Mouse (Mus musculus) lung, postnatal 0 days (tissue): ENCODE data around the gene Gtf2a2. TPM values are rescaled to one million over a fixed set of nuclear protein-coding genes. Genes with fewer than 3 reads are reported as not detected.
A peak's percentile ranks its signal among the peaks of the same experiment; 100 is the strongest.

ENCODE experiments used
- ATAC-seq: fragments of 200-750 bp; cut with Nextera tagmentation; 2 replicates; pipeline ENCODE4 v1.8.0; 2017; ENCODE audit warnings: moderate library complexity
- DNase-seq: peaks from one replicate; pipeline ENCODE4 v3.0.0-alpha.2; 2016; ENCODE audit warnings: low spot score
- H3K27ac ChIP-seq: fragments of 300-500 bp; sonication (generic); 2 replicates; pipeline ENCODE4 v1.5.1; 2014; ENCODE audit warnings: antibody characterized with exemption, mild to moderate bottlenecking, low read length, mixed read lengths
- H3K27me3 ChIP-seq: fragments of 300-500 bp; sonication (generic); replicated peaks from 2 replicates; pipeline ENCODE4 v1.6.1; 2014; ENCODE audit warnings: low read length, mixed read lengths; ENCODE audit not compliant: insufficient read depth
- H3K36me3 ChIP-seq: fragments of 300-500 bp; sonication (generic); 2 replicates; pipeline ENCODE4 v1.6.1; 2014; ENCODE audit warnings: low read length, mixed read lengths; ENCODE audit not compliant: insufficient read depth
- H3K4me1 ChIP-seq: fragments of 300-500 bp; sonication (generic); 2 replicates; pipeline ENCODE4 v1.6.1; 2014; ENCODE audit warnings: antibody characterized with exemption, low read depth, low read length, mixed read lengths; ENCODE audit not compliant: insufficient read depth
- H3K4me2 ChIP-seq: fragments of 300-500 bp; sonication (generic); replicated peaks from 2 replicates; pipeline ENCODE4 v1.6.1; 2014; ENCODE audit warnings: low read depth, mild to moderate bottlenecking, low read length, moderate library complexity, mixed read lengths
- H3K4me3 ChIP-seq: fragments of 300-500 bp; sonication (generic); 2 replicates; pipeline ENCODE4 v1.5.1; 2014; ENCODE audit warnings: low read depth, low read length
- H3K9ac ChIP-seq: fragments of 300-500 bp; sonication (generic); replicated peaks from 2 replicates; pipeline ENCODE4 v1.6.1; 2014; ENCODE audit warnings: low read depth, mild to moderate bottlenecking
- H3K9me3 ChIP-seq: fragments of 300-500 bp; sonication (generic); 2 replicates; pipeline ENCODE4 v1.6.1; 2016; ENCODE audit warnings: low read length, mixed read lengths
- CTCF ChIP-seq: IDR thresholded peaks from 2 replicates; pipeline ENCODE4 v1.5.1; 2016; ENCODE audit warnings: antibody characterized with exemption, mild to moderate bottlenecking
- EP300 ChIP-seq: IDR thresholded peaks from 2 replicates; pipeline ENCODE4 v1.6.1; 2016; ENCODE audit warnings: antibody characterized with exemption, mild to moderate bottlenecking, control low read depth
- WGBS: fragments of 180-500 bp; shearing (Covaris S2); extraction: QIAGEN DNeasy Blood & Tissue Kit; methylation state at CpG from one replicate; pipeline ENCODE4 v1.1.7; 2014; 5-methylcytosine and 5-hydroxymethylcytosine counted together
- polyA plus RNA-seq: library from polyadenylated mRNA; unstranded; fragments of >200 nt; fragmentation: Nextera tagmentation; extraction: Ambion mirVana; gene quantifications from 2 replicates; pipeline ENCODE4 v1.2.1, GENCODE M21; 2015

The Gtf2a2 gene
- polyA plus RNA-seq, 1 experiment from 2014 or later = 142 TPM

DNA sequence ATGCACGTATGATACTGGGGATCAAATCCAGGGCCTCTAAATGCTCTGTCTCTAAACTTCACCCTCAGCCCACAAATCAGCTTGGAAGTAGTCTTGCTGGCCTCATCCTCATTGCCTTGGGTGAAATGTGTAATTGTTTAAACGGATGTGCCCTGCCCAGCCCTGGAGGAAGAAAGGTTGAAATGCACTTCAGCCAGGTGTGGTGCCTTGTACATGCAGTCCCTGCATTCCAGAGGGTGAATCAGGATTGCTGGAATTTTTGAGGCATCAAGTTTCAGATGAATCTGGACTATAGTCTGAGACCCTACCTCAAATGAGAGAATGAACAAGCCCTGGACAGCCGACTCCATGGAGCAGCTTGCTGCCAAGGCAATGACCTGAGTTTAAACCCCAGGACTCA is 35.5 kb downstream of the Gtf2a2 start:
- TF ChIP-seq EP300 (peak; percentile 26; the same call in 1 of the 2 replicates), CTCF (no peak)
- H3K4me1 ChIP-seq = no peaks in the 10 kb centered on the region
- H3K9me3 ChIP-seq = no peaks in the 10 kb centered on the region
- no peak overlapping the region for H3K4me3 ChIP-seq
- H3K4me2 ChIP-seq = no peak overlapping the region
- H3K36me3 ChIP-seq = no peaks in the 10 kb centered on the region
- whole genome bisulfite sequencing = 47% methylated on average over 3 of the region's 3 CpGs
- H3K27ac ChIP-seq = no peak overlapping the region
- no peak for ATAC-seq
- no peak overlapping the region for H3K9ac ChIP-seq
- no peaks in the 10 kb centered on the region for H3K27me3 ChIP-seq
- peak; percentile 22 for DNase-seq

DNA sequence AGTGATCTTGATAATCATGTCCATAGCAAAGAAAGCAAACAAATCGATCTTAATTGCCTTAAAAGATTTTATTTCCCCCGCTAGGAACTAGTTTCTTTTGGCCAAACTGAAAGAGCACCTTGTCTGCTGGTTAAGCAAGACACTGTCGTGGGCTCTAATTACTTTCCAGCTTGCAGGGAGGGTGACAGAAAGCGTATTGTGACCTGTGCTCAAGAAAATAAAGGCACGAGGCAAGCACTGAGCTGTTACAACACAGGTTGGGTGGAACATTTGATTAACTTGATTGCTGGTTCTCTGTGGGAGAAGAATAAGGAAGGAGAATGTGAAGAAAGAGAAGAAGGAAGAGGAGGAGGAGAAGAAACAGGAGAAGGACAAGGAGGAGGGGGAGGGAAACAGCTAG is 35.9 kb downstream of the Gtf2a2 start:
- 44% methylated on average over 5 of the region's 5 CpGs for WGBS
- no peaks in the 10 kb centered on the region for H3K27me3 ChIP-seq
- ATAC-seq (no peak), DNase-seq (no peak)
- H3K9me3 ChIP-seq = no peaks in the 10 kb centered on the region
- no peak overlapping the region for H3K4me3 ChIP-seq
- no peaks in the 10 kb centered on the region for H3K36me3 ChIP-seq
- TF ChIP-seq EP300 (no peak), CTCF (no peak)
- no peak overlapping the region for H3K4me2 ChIP-seq
- H3K27ac ChIP-seq = no peak overlapping the region
- H3K9ac ChIP-seq = no peak overlapping the region
- H3K4me1 ChIP-seq = no peaks in the 10 kb centered on the region

DNA sequence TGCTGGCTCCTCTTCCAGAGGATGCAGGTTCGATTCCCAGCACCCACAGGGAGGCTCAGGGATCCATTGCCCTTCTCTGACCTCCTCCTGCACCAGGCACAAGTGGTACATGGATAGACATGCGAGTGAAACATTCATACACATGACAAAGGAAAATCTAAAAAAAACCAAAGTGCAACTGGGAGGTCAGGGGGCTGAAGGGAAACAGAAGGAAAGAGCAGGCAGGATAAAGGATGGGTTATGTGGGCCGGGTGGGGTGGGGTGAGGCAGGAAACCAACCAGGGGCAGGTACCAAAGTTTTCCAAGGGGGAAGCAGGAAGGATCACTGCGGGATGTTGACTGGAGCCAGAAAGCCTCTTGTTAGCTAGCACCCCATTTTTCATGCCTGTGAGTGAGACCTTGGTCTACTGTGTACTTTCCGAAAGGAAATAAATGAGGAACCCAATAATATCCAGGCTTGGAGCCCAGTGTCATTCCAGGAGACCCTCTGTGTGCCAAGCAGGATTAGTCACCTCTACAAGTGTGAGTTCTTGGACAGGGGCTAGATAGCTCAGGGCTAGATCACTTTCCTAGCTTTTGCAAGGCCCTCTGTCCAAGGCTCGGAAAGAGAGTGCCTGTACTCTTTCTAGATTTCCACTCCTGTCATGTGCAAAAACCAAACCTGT is 36.5 kb downstream of the Gtf2a2 start:
- H3K36me3 ChIP-seq = no peaks in the 10 kb centered on the region
- no peaks in the 10 kb centered on the region for H3K27me3 ChIP-seq
- ATAC-seq (peak; percentile 64), DNase-seq (peak; percentile 55)
- WGBS = 30% methylated on average over 6 of the region's 6 CpGs
- H3K4me3 ChIP-seq = no peak overlapping the region
- no peaks in the 10 kb centered on the region for H3K4me1 ChIP-seq
- H3K27ac ChIP-seq = no peak overlapping the region
- TF ChIP-seq EP300 = no peak
- no peak for TF ChIP-seq CTCF
- no peaks in the 10 kb centered on the region for H3K9me3 ChIP-seq
- H3K4me2 ChIP-seq = no peak overlapping the region
- H3K9ac ChIP-seq = no peak overlapping the region

DNA sequence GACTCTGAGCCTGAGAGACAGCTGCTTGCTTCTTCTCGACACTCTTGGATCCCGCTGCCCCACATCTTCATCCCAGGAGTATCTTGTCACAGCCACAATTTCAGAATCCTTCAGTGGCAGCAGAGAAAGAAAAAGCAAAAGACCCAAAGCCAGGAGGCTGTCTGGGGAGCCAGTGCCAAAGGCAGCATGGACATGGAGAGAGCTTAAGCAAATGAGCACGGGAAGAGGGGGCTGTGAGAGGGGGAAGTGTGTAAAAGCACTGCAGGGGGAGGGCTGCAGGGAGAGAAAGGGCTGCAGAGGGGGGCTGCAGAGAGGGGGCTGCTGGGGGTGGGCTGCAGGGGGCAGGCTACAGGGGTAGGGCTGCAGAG is 37.0 kb downstream of the Gtf2a2 start:
- DNase-seq (peak; percentile 50), ATAC-seq (peak; percentile 41)
- no peak overlapping the region for H3K27ac ChIP-seq
- 23% methylated on average over 3 of the region's 3 CpGs for WGBS
- no peak overlapping the region for H3K9ac ChIP-seq
- H3K9me3 ChIP-seq = no peaks in the 10 kb centered on the region
- no peak overlapping the region for H3K4me2 ChIP-seq
- no peaks in the 10 kb centered on the region for H3K27me3 ChIP-seq
- H3K4me1 ChIP-seq = no peaks in the 10 kb centered on the region
- no peak overlapping the region for H3K4me3 ChIP-seq
- TF ChIP-seq EP300 (no peak), CTCF (no peak)
- no peaks in the 10 kb centered on the region for H3K36me3 ChIP-seq

DNA sequence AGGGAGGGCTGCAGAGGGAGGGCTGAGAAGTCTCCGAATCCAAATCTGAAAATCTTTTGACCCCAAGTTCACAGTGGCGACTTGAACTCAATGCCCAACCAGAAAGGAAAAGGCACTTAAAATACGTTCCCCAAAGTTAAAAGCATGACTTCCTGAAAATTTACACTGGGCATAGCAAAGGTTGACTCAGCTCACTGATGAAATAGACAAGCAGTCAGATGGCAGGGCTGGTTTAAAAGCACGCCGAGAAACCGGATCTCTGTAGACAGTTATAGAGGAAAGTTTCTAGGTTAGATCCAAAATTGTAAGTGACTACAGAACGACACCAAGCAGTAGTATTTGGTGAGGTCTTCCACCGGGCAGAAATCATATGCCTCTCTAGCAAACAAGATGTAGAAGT is 37.5 kb downstream of the Gtf2a2 start:
- no peak overlapping the region for H3K27ac ChIP-seq
- no peak overlapping the region for H3K9ac ChIP-seq
- WGBS = 7% methylated on average over 8 of the region's 8 CpGs
- no peaks in the 10 kb centered on the region for H3K27me3 ChIP-seq
- H3K4me1 ChIP-seq = no peaks in the 10 kb centered on the region
- ATAC-seq (no peak), DNase-seq (no peak)
- H3K4me3 ChIP-seq = no peak overlapping the region
- H3K9me3 ChIP-seq = no peaks in the 10 kb centered on the region
- no peak overlapping the region for H3K4me2 ChIP-seq
- TF ChIP-seq CTCF (no peak), EP300 (no peak)
- no peaks in the 10 kb centered on the region for H3K36me3 ChIP-seq

DNA sequence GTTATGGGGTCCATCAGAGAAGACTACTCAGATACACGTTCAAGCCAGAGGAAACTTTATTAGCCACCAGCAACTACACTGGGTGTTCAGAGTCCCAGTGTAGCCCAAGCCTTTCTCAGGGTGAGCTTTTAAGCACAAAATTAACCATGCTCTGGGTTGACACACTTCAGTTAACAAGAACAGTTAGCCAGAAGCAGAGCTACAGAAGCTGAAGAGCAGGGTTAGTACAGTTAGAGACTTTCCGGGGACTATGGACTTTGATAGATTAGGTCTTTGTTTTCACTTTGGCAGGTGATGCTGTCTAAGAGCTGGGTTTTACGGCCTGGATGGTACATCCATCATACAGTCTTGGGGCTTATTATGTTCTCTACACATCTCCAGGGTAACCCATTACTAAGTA is 40.4 kb downstream of the Gtf2a2 start:
- DNase-seq = no peak
- WGBS = 66% methylated on average over 3 of the region's 3 CpGs

DNA sequence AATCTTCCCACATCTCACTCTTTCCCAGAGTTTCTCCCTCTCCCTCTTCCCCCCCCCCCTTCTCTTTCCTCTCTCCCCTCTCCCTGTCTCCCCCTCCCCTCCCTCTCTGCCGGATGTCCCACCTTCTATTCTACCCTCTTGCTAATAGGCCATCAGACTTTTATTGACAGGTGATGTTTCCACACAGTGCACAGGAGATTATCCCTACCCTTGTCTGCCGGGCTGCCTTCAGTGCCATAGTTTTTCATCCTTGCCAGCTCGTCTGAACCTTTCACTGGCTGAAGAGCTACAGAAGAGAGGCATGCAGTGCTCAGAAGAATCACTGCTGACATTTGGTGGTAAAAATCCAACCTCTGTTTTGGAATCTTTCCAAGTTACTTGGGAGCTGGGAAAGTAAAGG is 41.1 kb downstream of the Gtf2a2 start:
- no peak overlapping the region for H3K4me2 ChIP-seq
- H3K4me3 ChIP-seq = no peak overlapping the region
- no peak overlapping the region for H3K27ac ChIP-seq
- H3K4me1 ChIP-seq = no peaks in the 10 kb centered on the region
- no peaks in the 10 kb centered on the region for H3K27me3 ChIP-seq
- no peaks in the 10 kb centered on the region for H3K36me3 ChIP-seq
- DNase-seq (no peak), ATAC-seq (no peak)
- no peaks in the 10 kb centered on the region for H3K9me3 ChIP-seq
- TF ChIP-seq CTCF = no peak
- no peak for TF ChIP-seq EP300
- WGBS = 32% methylated on average over 3 of the region's 3 CpGs
- H3K9ac ChIP-seq = no peak overlapping the region

More for the DNA sequence above, 40.4 kb downstream of the Gtf2a2 start:
- Histone ChIP-seq H3K4me2 (no peak overlapping the region), H3K4me1 (no peaks in the 10 kb centered on the region), H3K4me3 (no peak overlapping the region), H3K9ac (no peak overlapping the region), H3K27ac (no peak overlapping the region), H3K36me3 (no peaks in the 10 kb centered on the region), H3K9me3 (no peaks in the 10 kb centered on the region), H3K27me3 (no peaks in the 10 kb centered on the region)
- no peak for TF ChIP-seq CTCF
- no peak for TF ChIP-seq EP300
- no peak for ATAC-seq
